Mouse (Mus musculus) left cerebral cortex, postnatal 14 days (tissue): ENCODE results near the gene Csn1s1. TPM values are rescaled to one million over a fixed set of nuclear protein-coding genes. Genes with fewer than 3 reads are reported as not detected.

Experiments
- DNase-seq, 2 experiments: peaks; one replicate each; pipeline ENCODE4 v3.0.0; 2021 to 2022; ENCODE audit warnings: low spot score in 2 of 2, mixed read lengths in 1 of 2
- intact Hi-C: fragments of 180-260 bp; cut with DNase I; formaldehyde crosslinking; loops from one replicate; pipeline ENCODE4 v1.15.1; 2025
- long read RNA-seq, 2 experiments: library from polyadenylated mRNA; stranded (forward); transcript quantifications; one replicate each; pipeline ENCODE4 v2.0.0; 2021
- total RNA-seq, 2 experiments: library from RNA; stranded (reverse); gene quantifications; 2 replicates each; pipeline ENCODE4 v1.2.3; 2021

Csn1s1 gene
- total RNA-seq = not detected
- long read RNA-seq, experiment 1 = 0 reads
- long read RNA-seq, experiment 2 = 0 reads

GRCm38 (mm10) chr5:87665908-87666307 is at the start of gene Csn1s1:
TSS of gene Csn1s1 (plus strand) at chr5:87666208.
- no peak for DNase-seq
- intact Hi-C loops = no loop called here

- no peak for DNase-seq
- intact Hi-C loops = no loop called here
Observed at GRCm38 (mm10) chr5:87622681-87623080, 43.3 kb upstream of the Csn1s1 start.

- intact Hi-C loops = no loop called here
- peak; percentile 5 to 21 for DNase-seq
Observed at GRCm38 (mm10) chr5:87642787-87643186, 23.2 kb upstream of the Csn1s1 start.

GRCm38 (mm10) chr5:87699530-87699929 is 33.5 kb downstream of the Csn1s1 start, which contains the start of gene Csn2:
TSS of gene Csn2 (minus strand) at chr5:87699630.
- no peak for DNase-seq
- intact Hi-C loops = no loop called here

GRCm38 (mm10) chr5:87705891-87706290 is 39.9 kb downstream of the Csn1s1 start:
- intact Hi-C loops = no loop called here
- DNase-seq = no peak

Other genes starting within 250 kb of the Csn1s1 start
- gene Ugt2b38, start 242.0 kb upstream of the Csn1s1 start, total RNA-seq = not detected
- gene Ugt2a2, start 183.9 kb upstream of the Csn1s1 start, total RNA-seq = not detected
- not detected for gene Gm43638, start 179.4 kb upstream of the Csn1s1 start, total RNA-seq
- gene Ugt2a1, start 175.3 kb upstream of the Csn1s1 start, total RNA-seq = not detected
- not detected for gene Sult1b1, start 128.0 kb upstream of the Csn1s1 start, total RNA-seq
- gene Sult1d1, start 97.2 kb upstream of the Csn1s1 start, total RNA-seq = not detected
- gene Sult1e1, start 74.6 kb upstream of the Csn1s1 start, total RNA-seq = not detected
- not detected for gene Csn2, start 33.4 kb downstream of the Csn1s1 start, total RNA-seq
- not detected for gene Csn1s2a, start 108.4 kb downstream of the Csn1s1 start, total RNA-seq
- not detected for gene Csn1s2b, start 141.9 kb downstream of the Csn1s1 start, total RNA-seq
- not detected for gene Prr27, start 159.5 kb downstream of the Csn1s1 start, total RNA-seq
- not detected for gene Odam, start 218.8 kb downstream of the Csn1s1 start, total RNA-seq